Mouse (Mus musculus) heart, embryonic 14.5 days (tissue): ENCODE measurements around the gene Palm. TPM values are rescaled to one million over a fixed set of nuclear protein-coding genes. Genes with fewer than 3 reads are reported as not detected.

Experiments
- ATAC-seq: fragments of 200-750 bp; cut with Nextera tagmentation; 2 replicates; pipeline ENCODE4 v1.8.0; 2017; ENCODE audit warnings: low read depth, moderate TSS enrichment; ENCODE audit not compliant: insufficient number of reproducible peaks, insufficient read depth, low FRiP score
- H3K27ac ChIP-seq, 2 experiments: fragments of 200-500 bp in 1 of 2; fragments of 300-500 bp in 1 of 2; sonication (generic) in 1 of 2; replicated peaks in 1 of 2; 2 replicates each; pipeline ENCODE4 v1.5.1; 2012 to 2014; ENCODE audit warnings: low read depth in 2 of 2, low read length in 2 of 2, control low read depth in 1 of 2, mild to moderate bottlenecking in 1 of 2, mixed read lengths in 1 of 2; ENCODE audit not compliant: control insufficient read depth in 1 of 2, insufficient read depth in 1 of 2
- H3K27me3 ChIP-seq: fragments of 300-500 bp; sonication (generic); 2 replicates; pipeline ENCODE4 v1.6.1; 2014; ENCODE audit warnings: mild to moderate bottlenecking, low read length, control low read depth; ENCODE audit not compliant: control insufficient read depth, insufficient read depth
- H3K36me3 ChIP-seq: fragments of 300-500 bp; sonication (generic); 2 replicates; pipeline ENCODE4 v1.6.1; 2014; ENCODE audit warnings: mild to moderate bottlenecking, control low read depth, low read length, mixed read lengths; ENCODE audit not compliant: control insufficient read depth, insufficient read depth
- H3K4me1 ChIP-seq, 2 experiments: fragments of 200-500 bp in 1 of 2; fragments of 300-500 bp in 1 of 2; sonication (generic) in 1 of 2; 2 replicates each; pipeline ENCODE4 v1.6.1; 2012 to 2014; ENCODE audit warnings: low read length in 2 of 2, control low read depth in 1 of 2, mixed read lengths in 1 of 2; ENCODE audit not compliant: control insufficient read depth in 2 of 2, insufficient read depth in 2 of 2
- H3K4me2 ChIP-seq: fragments of 300-500 bp; sonication (generic); 2 replicates; pipeline ENCODE4 v1.6.1; 2014; ENCODE audit warnings: mild to moderate bottlenecking, low read length
- H3K4me3 ChIP-seq, 2 experiments: fragments of 200-500 bp in 1 of 2; fragments of 300-500 bp in 1 of 2; sonication (generic) in 1 of 2; 2 replicates each; pipeline ENCODE4 v1.5.1; 2012 to 2014; ENCODE audit warnings: low read length in 2 of 2, mild to moderate bottlenecking in 2 of 2, control low read depth in 1 of 2, low read depth in 1 of 2, moderate library complexity in 1 of 2; ENCODE audit not compliant: control insufficient read depth in 1 of 2, insufficient read depth in 1 of 2
- H3K9ac ChIP-seq: fragments of 300-500 bp; sonication (generic); 2 replicates; pipeline ENCODE4 v1.6.1; 2014; ENCODE audit warnings: mild to moderate bottlenecking, low read length
- H3K9me3 ChIP-seq: fragments of 300-500 bp; sonication (generic); 2 replicates; pipeline ENCODE4 v1.6.1; 2016; ENCODE audit warnings: low read length, control low read depth; ENCODE audit not compliant: control insufficient read depth
- WGBS: fragments of 180-500 bp; shearing (Covaris S2); extraction: QIAGEN DNeasy Blood & Tissue Kit; methylation state at CpG from one replicate; pipeline ENCODE4 v1.1.7; 2014; 5-methylcytosine and 5-hydroxymethylcytosine counted together
- polyA plus RNA-seq: library from polyadenylated mRNA; unstranded; fragments of >200 nt; fragmentation: Nextera tagmentation; extraction: Ambion mirVana; gene quantifications from 2 replicates; pipeline ENCODE4 v1.2.1, GENCODE M21; 2014

Gene Palm
- polyA plus RNA-seq, 1 experiment from 2014 or later, result 68.1 TPM

DNA sequence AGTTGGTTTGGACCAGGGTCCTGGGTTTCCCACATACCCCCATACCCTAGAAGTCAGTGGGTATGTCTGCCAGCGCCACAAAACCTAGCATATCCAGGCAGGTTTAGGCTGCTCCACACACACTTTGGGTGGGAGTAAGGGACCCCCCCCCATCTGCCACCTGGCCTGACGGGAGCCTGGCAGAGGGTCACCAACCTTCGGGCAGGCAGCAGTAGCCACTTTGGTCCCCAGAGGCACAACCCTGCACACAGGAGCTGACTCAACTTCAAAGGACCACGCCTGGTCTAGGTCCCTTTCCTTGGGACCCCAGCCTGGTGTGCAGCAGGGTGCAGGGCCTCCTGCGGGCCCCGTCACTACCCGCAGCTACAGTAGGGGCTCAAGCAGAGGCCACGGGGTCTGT is 26.9 kb downstream of the Palm start:
- no peak for ATAC-seq
- H3K4me1 ChIP-seq, result peaks cover 5 to 16% of the 10 kb centered on the region in 2 experiments; a peak in 3 of 4 replicates
- 81% methylated on average over 8 of the region's 8 CpGs for WGBS
- H3K9ac ChIP-seq, result no peak overlapping the region
- H3K36me3 ChIP-seq, result peaks cover 31% of the 10 kb centered on the region
- H3K4me3 ChIP-seq, result no peak overlapping the region
- no peaks in the 10 kb centered on the region for H3K27me3 ChIP-seq
- H3K4me2 ChIP-seq, result no peak overlapping the region
- H3K27ac ChIP-seq, result no peak overlapping the region
- no peaks in the 10 kb centered on the region for H3K9me3 ChIP-seq

DNA sequence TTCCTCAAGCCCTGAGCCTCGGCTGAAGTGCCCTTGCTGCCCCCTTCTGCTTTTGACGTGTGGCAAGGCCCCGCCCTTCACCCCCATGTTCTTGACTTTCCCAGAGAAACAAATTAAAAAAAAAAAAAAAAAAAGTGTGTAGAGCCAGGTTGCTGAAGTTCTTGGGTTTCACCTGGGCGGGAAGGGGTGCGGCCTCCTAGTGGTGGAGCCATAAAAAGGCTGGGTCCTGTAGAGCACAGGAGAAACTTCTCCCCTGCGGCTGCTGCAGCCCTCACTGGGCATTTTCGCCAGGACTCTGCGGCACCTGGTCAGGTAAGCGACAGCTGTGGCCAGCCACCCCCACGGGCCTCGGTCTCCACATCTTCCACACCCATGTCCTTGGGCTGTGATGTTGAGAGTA is 27.4 kb downstream of the Palm start, which contains the start of gene Misp:
Gene Misp (plus strand): TSS at position 208 of the 400 bp plus-strand sequence.
- Histone ChIP-seq H3K36me3 (peaks cover 27% of the 10 kb centered on the region), H3K27ac (no peak within 1 kb of the TSS), H3K4me1 (peaks cover 5 to 16% of the 10 kb centered on the region in 2 experiments; a peak in 3 of 4 replicates), H3K4me2 (no peak within 1 kb of the TSS), H3K9ac (no peak within 1 kb of the TSS), H3K9me3 (no peaks in the 10 kb centered on the region), H3K27me3 (no peaks in the 10 kb centered on the region), H3K4me3 (no peak within 1 kb of the TSS)
- 66% methylated on average over 11 of the region's 11 CpGs for WGBS
- ATAC-seq, result no peak

DNA sequence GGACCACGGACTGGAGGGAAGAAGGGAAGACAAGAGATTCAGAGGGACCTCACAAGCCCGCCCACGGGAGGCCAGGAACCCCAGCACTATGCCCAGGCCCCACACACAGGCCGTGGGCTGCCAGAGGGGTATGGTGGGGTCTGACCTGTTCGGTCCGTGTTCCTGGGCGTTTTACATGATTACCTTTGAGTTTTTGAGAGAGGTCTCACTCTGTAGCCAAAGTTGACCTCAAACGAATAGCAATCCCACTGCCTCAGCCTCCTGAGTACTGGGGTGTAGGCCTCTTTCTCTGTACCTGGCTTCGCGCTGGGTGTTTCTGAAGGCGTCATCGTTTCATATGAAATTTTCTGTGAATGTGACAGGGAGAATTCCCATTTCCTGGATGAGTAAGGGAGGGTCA is 28.4 kb downstream of the Palm start:
- Histone ChIP-seq H3K4me2 (no peak overlapping the region), H3K36me3 (peaks cover 18% of the 10 kb centered on the region), H3K4me3 (no peak overlapping the region), H3K4me1 (peaks cover 5 to 16% of the 10 kb centered on the region in 2 experiments; a peak in 3 of 4 replicates), H3K27me3 (no peaks in the 10 kb centered on the region), H3K9me3 (no peaks in the 10 kb centered on the region), H3K27ac (no peak overlapping the region), H3K9ac (no peak overlapping the region)
- WGBS, result 87% methylated on average over 12 of the region's 12 CpGs
- ATAC-seq, result no peak

DNA sequence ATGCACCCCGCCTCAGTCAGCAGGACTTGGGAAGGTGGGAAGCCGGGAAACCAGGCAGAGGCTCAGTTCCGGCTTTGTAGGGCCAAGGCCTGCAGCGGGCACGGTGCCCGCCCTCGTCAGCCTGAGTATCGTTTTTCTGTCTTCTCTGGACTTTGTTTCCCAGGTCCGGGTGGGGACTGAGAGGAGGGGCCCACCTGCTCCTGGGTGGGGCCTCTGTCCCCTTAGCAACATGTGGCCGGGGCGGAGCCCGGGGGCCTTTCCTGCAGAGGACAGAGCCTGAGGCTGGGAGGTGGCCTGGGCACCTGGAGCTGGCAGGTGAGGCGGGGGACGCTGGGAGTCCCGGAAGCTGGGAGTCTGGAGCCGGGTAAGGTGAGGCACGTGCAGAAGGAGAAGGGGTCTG is 29.0 kb downstream of the Palm start:
- WGBS, result 56% methylated on average over 17 of the region's 17 CpGs
- H3K36me3 ChIP-seq, result peaks cover 17% of the 10 kb centered on the region
- H3K4me1 ChIP-seq, result peaks cover 5 to 16% of the 10 kb centered on the region in 2 experiments; a peak in 3 of 4 replicates
- no peak for ATAC-seq
- no peaks in the 10 kb centered on the region for H3K27me3 ChIP-seq
- no peak overlapping the region; the same call in 1 of the 2 replicates for H3K9ac ChIP-seq
- H3K4me2 ChIP-seq, result no peak overlapping the region
- H3K4me3 ChIP-seq, result no peak overlapping the region
- H3K9me3 ChIP-seq, result no peaks in the 10 kb centered on the region
- no peak overlapping the region for H3K27ac ChIP-seq

DNA sequence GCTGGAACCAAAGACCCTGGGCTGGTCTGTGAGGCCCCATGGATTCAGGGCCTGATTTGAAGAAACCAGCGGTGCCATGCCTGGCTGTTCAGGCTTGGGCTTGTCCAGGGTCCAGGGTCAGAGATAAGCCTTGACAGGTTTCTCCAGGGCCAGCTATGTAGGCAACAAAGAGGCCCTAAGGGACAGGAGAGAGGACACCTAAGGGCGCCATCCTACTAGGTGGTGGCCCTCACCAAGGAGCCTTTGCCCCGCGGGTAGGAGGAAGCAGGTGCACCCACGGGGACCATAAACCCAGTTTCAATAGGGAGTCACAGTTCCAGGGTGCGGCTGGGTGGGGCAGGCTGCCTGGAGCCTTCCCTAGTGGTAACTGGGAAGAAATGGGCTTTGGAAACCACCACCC is 29.6 kb downstream of the Palm start:
- H3K27me3 ChIP-seq, result no peaks in the 10 kb centered on the region
- H3K9me3 ChIP-seq, result no peaks in the 10 kb centered on the region
- peaks cover 17% of the 10 kb centered on the region for H3K36me3 ChIP-seq
- H3K4me3 ChIP-seq, result no peak overlapping the region
- H3K4me1 ChIP-seq, result peaks cover 5 to 16% of the 10 kb centered on the region in 2 experiments; a peak in 3 of 4 replicates
- no peak for ATAC-seq
- H3K4me2 ChIP-seq, result no peak overlapping the region
- WGBS, result 75% methylated on average over 6 of the region's 6 CpGs
- H3K27ac ChIP-seq, result no peak overlapping the region
- H3K9ac ChIP-seq, result no peak overlapping the region

DNA sequence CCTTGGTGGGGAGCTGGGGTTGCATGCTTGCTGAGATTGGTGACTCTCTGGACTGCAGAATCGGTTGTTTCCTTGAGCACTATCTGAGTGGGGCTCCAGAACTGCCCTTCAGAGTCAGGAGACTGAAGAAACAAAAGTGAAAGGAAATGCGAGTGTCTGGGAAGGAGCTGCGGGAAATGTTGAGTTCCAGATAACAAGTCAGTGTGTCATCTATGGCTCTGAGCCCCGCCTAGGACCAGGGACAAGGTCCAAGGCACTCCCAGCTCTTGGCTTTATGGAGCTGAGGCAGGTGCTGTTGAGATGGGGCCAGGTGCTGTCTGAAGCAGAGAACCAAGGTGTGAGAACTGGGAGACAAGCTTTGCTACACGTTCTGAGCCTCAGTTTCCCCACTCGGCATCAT is 31.0 kb downstream of the Palm start:
- Histone ChIP-seq H3K9ac (0 out of 2 replicates have a peak overlapping the region, but pooled peaks have one; percentile 27), H3K4me3 (no peak overlapping the region), H3K9me3 (no peaks in the 10 kb centered on the region), H3K4me2 (peak overlapping the region; percentile 5), H3K36me3 (peaks cover 12% of the 10 kb centered on the region), H3K27me3 (no peaks in the 10 kb centered on the region), H3K4me1 (peaks cover 5 to 16% of the 10 kb centered on the region in 2 experiments; a peak in 3 of 4 replicates), H3K27ac (peak overlapping the region; percentile 13 to 54; a peak in 3 of 4 replicates)
- peak; percentile 54 for ATAC-seq
- 27% methylated on average over 6 of the region's 6 CpGs for WGBS

DNA sequence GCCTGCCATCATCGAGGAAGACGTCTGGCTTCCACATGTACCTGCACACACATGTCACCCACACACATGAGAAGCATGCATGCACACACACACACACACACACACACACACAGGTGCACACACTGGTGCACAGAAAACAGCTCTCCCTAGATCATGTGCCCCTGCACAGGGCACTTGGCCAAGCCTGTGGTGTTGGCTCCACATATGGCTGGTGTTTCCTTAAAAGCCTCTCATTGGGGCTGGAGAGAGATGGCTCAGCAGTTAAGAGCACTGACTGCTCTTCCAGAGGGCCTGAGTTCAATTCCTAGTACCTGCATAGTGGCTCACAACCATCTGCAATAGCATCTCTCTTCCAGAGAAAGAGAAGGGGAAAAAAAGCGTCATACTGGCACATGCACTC is 38.2 kb downstream of the Palm start:
- no peaks in the 10 kb centered on the region for H3K36me3 ChIP-seq
- no peak overlapping the region for H3K27ac ChIP-seq
- H3K4me1 ChIP-seq, result peaks cover 0 to 7% of the 10 kb centered on the region in 2 experiments; a peak in 1 of 4 replicates
- WGBS, result 81% methylated on average over 3 of the region's 3 CpGs
- no peak overlapping the region for H3K4me3 ChIP-seq
- H3K4me2 ChIP-seq, result no peak overlapping the region
- H3K9ac ChIP-seq, result no peak overlapping the region
- no peaks in the 10 kb centered on the region for H3K27me3 ChIP-seq
- H3K9me3 ChIP-seq, result no peaks in the 10 kb centered on the region
- ATAC-seq, result no peak
